24 mouse cellular contexts compared by ENCODE assay signal in the genomic region with DNA sequence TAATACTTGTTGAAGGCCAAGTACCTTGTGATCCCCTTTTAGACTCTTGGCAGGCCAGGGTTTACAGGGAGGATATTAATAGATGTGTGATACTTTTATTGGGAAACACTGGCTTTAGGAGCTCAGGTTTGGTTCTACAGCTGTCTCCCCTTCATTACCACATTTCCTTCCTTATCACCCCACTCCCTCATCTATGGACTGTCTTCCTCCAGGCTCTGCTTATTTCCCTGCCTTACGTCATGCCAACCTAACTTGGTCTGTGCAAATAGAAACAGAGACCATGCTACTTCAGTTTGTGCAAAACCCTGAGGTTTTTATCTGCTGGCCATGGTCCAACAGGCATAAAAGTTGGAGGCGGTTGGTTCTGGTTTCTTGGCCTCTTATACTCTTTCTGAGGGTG.
A peak's percentile ranks its signal among the peaks of the same experiment; 100 is the strongest.
DNase-seq lines count a peak whose midpoint lies in the region; ATAC-seq and TF ChIP-seq lines count a peak whose summit lies in the region.
"Had no signal": no experiment of that assay in that cellular context is flagged by ENCODE, and none has a peak within 500 bp of the region (broad histone marks: within the 10 kb centered on the region; RNA-seq: fewer than 3 reads in every experiment).

No protein-coding gene starts in this region.

- peaks cover 20% of the 10 kb centered on the region for H3K4me1 ChIP-seq in heart, embryonic 15.5 days (replicated peaks)
- H3K4me1 ChIP-seq in MEL (ENCODE audit: control insufficient read depth in 1 of 2, insufficient read depth in 2 of 2, low read length in 2 of 2), result no peaks in the 10 kb centered on the region
- no peaks in the 10 kb centered on the region for H3K4me1 ChIP-seq in intestine, embryonic 15.5 days (replicated peaks)
- H3K4me1 ChIP-seq: liver, embryonic 15.5 days; megakaryocyte, embryonic 14.5 days; midbrain, embryonic 13.5 days had no signal

- H3K9me3 ChIP-seq in heart, embryonic 15.5 days (replicated peaks), result no peaks in the 10 kb centered on the region
- H3K9me3 ChIP-seq in MEL (replicated peaks; ENCODE audit: insufficient read depth, low read length), result no peaks in the 10 kb centered on the region
- H3K9me3 ChIP-seq in intestine, embryonic 15.5 days, result no peaks in the 10 kb centered on the region
- H3K9me3 ChIP-seq: embryonic facial prominence, embryonic 13.5 days; forebrain, embryonic 10.5 days; forebrain, embryonic 15.5 days; hindbrain, embryonic 12.5 days; liver, embryonic 15.5 days; lung, embryonic 15.5 days; midbrain, embryonic 13.5 days had no signal

- H3K27ac ChIP-seq in heart, embryonic 15.5 days, result no peak overlapping the region
- H3K27ac ChIP-seq in MEL (ENCODE audit: control insufficient read depth, low read depth, low read length), result no peak overlapping the region
- H3K27ac ChIP-seq in intestine, embryonic 15.5 days, result no peak overlapping the region
- H3K27ac ChIP-seq: embryonic facial prominence, embryonic 13.5 days; forebrain, embryonic 10.5 days; hindbrain, embryonic 12.5 days; hindbrain, postnatal 0 days; liver, embryonic 15.5 days; lung, embryonic 15.5 days; midbrain, embryonic 13.5 days had no signal

- H3K79me2 ChIP-seq in MEL (ENCODE audit: control insufficient read depth, insufficient read depth, low read length, poor library complexity), result no peaks in the 10 kb centered on the region

- 41% methylated on average over 2 of the region's 2 CpGs for WGBS in heart, embryonic 15.5 days
- WGBS in intestine, embryonic 15.5 days, result 48% methylated on average over 2 of the region's 2 CpGs

- no peak for TF ChIP-seq CTCF in MEL (IDR thresholded peaks at IDR 0.05 in 2 of 3, conservative IDR thresholded peaks at IDR 0.05 in 1 of 3; ENCODE audit: control insufficient read depth in 1 of 3, insufficient read depth in 1 of 3, low read depth in 2 of 3, low read length in 3 of 3, poor library complexity in 1 of 3, severe bottlenecking in 1 of 3)

- no peak for TF ChIP-seq POLR2A in MEL (IDR thresholded peaks at IDR 0.05; ENCODE audit: control insufficient read depth in 1 of 2, insufficient read depth in 1 of 2, low read depth in 1 of 2, low read length in 2 of 2, poor library complexity in 1 of 2)

- no peak overlapping the region for H3K4me3 ChIP-seq in heart, embryonic 15.5 days
- no peak overlapping the region for H3K4me3 ChIP-seq in MEL (ENCODE audit: control insufficient read depth in 1 of 2, insufficient read depth in 1 of 2, low read depth in 2 of 2, low read length in 2 of 2)
- H3K4me3 ChIP-seq in intestine, embryonic 15.5 days (replicated peaks), result no peak overlapping the region
- H3K4me3 ChIP-seq: embryonic facial prominence, embryonic 13.5 days; forebrain, embryonic 10.5 days; forebrain, embryonic 15.5 days; hindbrain, embryonic 12.5 days; liver, embryonic 15.5 days; lung, embryonic 15.5 days; megakaryocyte, embryonic 14.5 days; midbrain, embryonic 13.5 days had no signal

- peak in 1 of 2 experiments; percentile 34; a peak in 1 of 4 replicates for TF ChIP-seq EP300 in MEL (IDR thresholded peaks at IDR 0.05; ENCODE audit: low read depth in 1 of 2, low read length in 2 of 2)

- TF ChIP-seq RAD21 in MEL (IDR thresholded peaks at IDR 0.05; ENCODE audit: low read depth, low read length), result no peak

- H3K36me3 ChIP-seq in heart, embryonic 15.5 days, result no peaks in the 10 kb centered on the region
- H3K36me3 ChIP-seq in MEL (ENCODE audit: control insufficient read depth in 1 of 2, insufficient read depth in 2 of 2, low read length in 2 of 2), result no peaks in the 10 kb centered on the region
- no peaks in the 10 kb centered on the region for H3K36me3 ChIP-seq in intestine, embryonic 15.5 days
- H3K36me3 ChIP-seq: embryonic facial prominence, embryonic 13.5 days; forebrain, embryonic 10.5 days; forebrain, embryonic 15.5 days; hindbrain, embryonic 12.5 days; liver, embryonic 15.5 days; lung, embryonic 15.5 days; midbrain, embryonic 13.5 days had no signal

- no peak overlapping the region for H3K9ac ChIP-seq in heart, embryonic 15.5 days
- H3K9ac ChIP-seq in MEL (ENCODE audit: control insufficient read depth, low read depth, low read length, poor library complexity, severe bottlenecking), result no peak overlapping the region
- H3K9ac ChIP-seq in intestine, embryonic 15.5 days, result no peak overlapping the region
- H3K9ac ChIP-seq: embryonic facial prominence, embryonic 13.5 days; forebrain, embryonic 15.5 days; hindbrain, embryonic 12.5 days; liver, embryonic 15.5 days; lung, embryonic 15.5 days; midbrain, embryonic 13.5 days had no signal

- no peak for DNase-seq in heart, adult 8-10 months (ENCODE audit: low spot score)
- DNase-seq in 416B (ENCODE audit: low read depth) (peak; percentile 66), MEL (ENCODE audit: low read depth, low spot score) (peak; percentile 23)
- no peak for DNase-seq in T-cell, adult 2 months (ENCODE audit: low spot score)
- no peak for DNase-seq in right cerebral cortex, postnatal 14 days
- DNase-seq in gastrocnemius, adult 8-10 months (ENCODE audit: low spot score in 2 of 2), result no peak
- DNase-seq: adrenal gland, postnatal 10 days; cerebellum, adult 11 months; cerebellum, adult 9-10 months; kidney, adult 9 months; kidney, postnatal 25 days; liver had no signal

- 0 out of 2 replicates have a peak, but pooled peaks have one; percentile 31 for ATAC-seq in heart, embryonic 15.5 days (replicated peaks; ENCODE audit: insufficient number of reproducible peaks, insufficient read depth, low FRiP score, low read depth)
- peak; percentile 88 for ATAC-seq in intestine, embryonic 15.5 days
- ATAC-seq: midbrain, embryonic 13.5 days had no signal

- H3K4me2 ChIP-seq in heart, embryonic 15.5 days, result no peak overlapping the region
- H3K4me2 ChIP-seq in intestine, embryonic 15.5 days (replicated peaks), result no peak overlapping the region
- H3K4me2 ChIP-seq: embryonic facial prominence, embryonic 13.5 days; forebrain, embryonic 15.5 days; hindbrain, embryonic 12.5 days; liver, embryonic 15.5 days; lung, embryonic 15.5 days; midbrain, embryonic 13.5 days had no signal

- no peaks in the 10 kb centered on the region for H3K27me3 ChIP-seq in heart, embryonic 15.5 days
- H3K27me3 ChIP-seq in MEL (ENCODE audit: control insufficient read depth in 1 of 2, insufficient read depth in 2 of 2, low read length in 2 of 2), result no peaks in the 10 kb centered on the region
- H3K27me3 ChIP-seq in intestine, embryonic 15.5 days (replicated peaks), result no peaks in the 10 kb centered on the region
- H3K27me3 ChIP-seq: CH12.LX; embryonic facial prominence, embryonic 13.5 days; forebrain, embryonic 15.5 days; hindbrain, embryonic 12.5 days; liver, embryonic 15.5 days; lung, embryonic 15.5 days; megakaryocyte, embryonic 14.5 days; midbrain, embryonic 13.5 days had no signal

TF ChIP-seq in MEL, 35 proteins besides CTCF, POLR2A, EP300 and RAD21:
- no peak for TF ChIP-seq MAX (IDR thresholded peaks at IDR 0.05; ENCODE audit: low read length)
- TF ChIP-seq ETS1 (IDR thresholded peaks at IDR 0.05; ENCODE audit: low read depth, low read length), result peak; percentile 73; the same call in 1 of the 2 replicates

Comparison
In these comparisons a context has a peak if more than half of its experiments do, and no peak if none do; other contexts are left out.
1. DNase-seq: peak in 416B (single experiment) and MEL (single experiment); none in heart, adult 8-10 months (single experiment), T-cell, adult 2 months (single experiment), right cerebral cortex, postnatal 14 days (single experiment) and gastrocnemius, adult 8-10 months (0 of 2).